Mouse (Mus musculus) limb, embryonic 12.5 days (tissue): ENCODE data around the gene Ier3. TPM values are rescaled to one million over a fixed set of nuclear protein-coding genes. Genes with fewer than 3 reads are reported as not detected.

ENCODE experiments used
- ATAC-seq: fragments of 200-750 bp; cut with Nextera tagmentation; 2 replicates; pipeline ENCODE4 v1.8.0; 2017; ENCODE audit warnings: low read depth, moderate TSS enrichment; ENCODE audit not compliant: insufficient number of reproducible peaks, insufficient read depth, low FRiP score, low TSS enrichment
- H3K27ac ChIP-seq: fragments of 300-500 bp; sonication (generic); 2 replicates; pipeline ENCODE4 v1.5.1; 2016; ENCODE audit warnings: mild to moderate bottlenecking, moderate library complexity
- H3K27me3 ChIP-seq: fragments of 300-500 bp; sonication (generic); 2 replicates; pipeline ENCODE4 v1.6.1; 2016; ENCODE audit warnings: mild to moderate bottlenecking, moderate library complexity
- H3K36me3 ChIP-seq: fragments of 300-500 bp; sonication (generic); 2 replicates; pipeline ENCODE4 v1.6.1; 2016; ENCODE audit warnings: mild to moderate bottlenecking, moderate library complexity
- H3K4me1 ChIP-seq: fragments of 300-500 bp; sonication (generic); replicated peaks from 2 replicates; pipeline ENCODE4 v1.6.1; 2016
- H3K4me2 ChIP-seq: fragments of 300-500 bp; sonication (generic); 2 replicates; pipeline ENCODE4 v1.6.1; 2016; ENCODE audit warnings: mild to moderate bottlenecking, moderate library complexity
- H3K4me3 ChIP-seq: fragments of 300-500 bp; sonication (generic); replicated peaks from 2 replicates; pipeline ENCODE4 v1.5.1; 2016; ENCODE audit warnings: mild to moderate bottlenecking
- H3K9ac ChIP-seq: fragments of 300-500 bp; sonication (generic); replicated peaks from 2 replicates; pipeline ENCODE4 v1.6.1; 2016; ENCODE audit warnings: mild to moderate bottlenecking, moderate library complexity
- H3K9me3 ChIP-seq: fragments of 300-500 bp; sonication (generic); 2 replicates; pipeline ENCODE4 v1.6.1; 2016; ENCODE audit warnings: mild to moderate bottlenecking, moderate library complexity
- WGBS: fragments of 180-500 bp; shearing (Covaris S2); methylation state at CpG from one replicate; pipeline ENCODE4 v1.1.7; 2016; 5-methylcytosine and 5-hydroxymethylcytosine counted together
- polyA plus RNA-seq: library from polyadenylated mRNA; unstranded; fragments of >200 nt; fragmentation: Nextera tagmentation; extraction: Ambion mirVana; gene quantifications from 2 replicates; pipeline ENCODE4 v1.2.1, GENCODE M21; 2016

Ier3 gene
- polyA plus RNA-seq, 1 experiment from 2014 or later, result 9.9 TPM

- Histone ChIP-seq H3K4me2 (no peak overlapping the region), H3K27me3 (no peaks in the 10 kb centered on the region), H3K27ac (0 out of 2 replicates have a peak overlapping the region, but pooled peaks have one; percentile 12), H3K9ac (no peak overlapping the region), H3K4me1 (peaks cover 22% of the 10 kb centered on the region), H3K36me3 (no peaks in the 10 kb centered on the region), H3K9me3 (no peaks in the 10 kb centered on the region), H3K4me3 (no peak overlapping the region)
- ATAC-seq, result no peak
- 76% methylated on average over 5 of the region's 5 CpGs for WGBS
These were observed 9.2 kb upstream of the Ier3 start for GRCm38 (mm10) chr17:35812307-35812706.

- Histone ChIP-seq H3K4me2 (no peak overlapping the region), H3K9me3 (no peaks in the 10 kb centered on the region)
These were observed 8.7 kb upstream of the Ier3 start for GRCm38 (mm10) chr17:35812736-35813135.

GRCm38 (mm10) chr17:35813245-35813647 is 8.2 kb upstream of the Ier3 start:
- Histone ChIP-seq H3K4me1 (peaks cover 26% of the 10 kb centered on the region), H3K27ac (0 out of 2 replicates have a peak overlapping the region, but pooled peaks have one; percentile 41), H3K4me2 (no peak overlapping the region), H3K27me3 (no peaks in the 10 kb centered on the region), H3K4me3 (no peak overlapping the region), H3K36me3 (no peaks in the 10 kb centered on the region), H3K9me3 (no peaks in the 10 kb centered on the region), H3K9ac (no peak overlapping the region)
- 66% methylated on average over 7 of the region's 7 CpGs for WGBS
- peak; percentile 20; the same call in 1 of the 2 replicates for ATAC-seq

More at GRCm38 (mm10) chr17:35812736-35813135, 8.7 kb upstream of the Ier3 start:
- Histone ChIP-seq H3K9ac (no peak overlapping the region), H3K27ac (0 out of 2 replicates have a peak overlapping the region, but pooled peaks have one; percentile 12), H3K4me3 (no peak overlapping the region), H3K36me3 (no peaks in the 10 kb centered on the region), H3K4me1 (peaks cover 26% of the 10 kb centered on the region), H3K27me3 (no peaks in the 10 kb centered on the region)
- WGBS, result 74% methylated on average over 6 of the region's 6 CpGs
- no peak for ATAC-seq

- no peak for ATAC-seq
- Histone ChIP-seq H3K4me1 (peaks cover 26% of the 10 kb centered on the region), H3K27ac (0 out of 2 replicates have a peak overlapping the region, but pooled peaks have one; percentile 41), H3K4me2 (no peak overlapping the region), H3K27me3 (no peaks in the 10 kb centered on the region), H3K9ac (no peak overlapping the region), H3K9me3 (no peaks in the 10 kb centered on the region), H3K36me3 (no peaks in the 10 kb centered on the region), H3K4me3 (no peak overlapping the region)
- WGBS, result 83% methylated on average over 7 of the region's 7 CpGs
These were observed 7.8 kb upstream of the Ier3 start for GRCm38 (mm10) chr17:35813653-35814052.

- WGBS, result 63% methylated on average over 6 of the region's 6 CpGs
- Histone ChIP-seq H3K9me3 (no peaks in the 10 kb centered on the region), H3K27me3 (no peaks in the 10 kb centered on the region), H3K36me3 (no peaks in the 10 kb centered on the region), H3K9ac (no peak overlapping the region), H3K4me3 (no peak overlapping the region), H3K27ac (no peak overlapping the region), H3K4me2 (no peak overlapping the region), H3K4me1 (peaks cover 26% of the 10 kb centered on the region)
- no peak for ATAC-seq
These were observed 6.8 kb upstream of the Ier3 start for GRCm38 (mm10) chr17:35814678-35815077.

GRCm38 (mm10) chr17:35815836-35816235 is 5.6 kb upstream of the Ier3 start:
- Histone ChIP-seq H3K9me3 (no peaks in the 10 kb centered on the region), H3K27ac (no peak overlapping the region; the same call in 1 of the 2 replicates), H3K4me2 (no peak overlapping the region), H3K4me1 (peaks cover 26% of the 10 kb centered on the region), H3K36me3 (no peaks in the 10 kb centered on the region), H3K4me3 (no peak overlapping the region), H3K9ac (no peak overlapping the region), H3K27me3 (peaks cover 4% of the 10 kb centered on the region; the same call in 1 of the 2 replicates)
- 54% methylated on average over 7 of the region's 7 CpGs for WGBS
- ATAC-seq, result no peak

GRCm38 (mm10) chr17:35816686-35817085 is 4.8 kb upstream of the Ier3 start:
- Histone ChIP-seq H3K4me1 (peaks cover 30% of the 10 kb centered on the region), H3K9ac (no peak overlapping the region), H3K27me3 (peaks cover 4% of the 10 kb centered on the region; the same call in 1 of the 2 replicates), H3K4me2 (peak overlapping the region; percentile 22; the same call in 1 of the 2 replicates), H3K9me3 (no peaks in the 10 kb centered on the region), H3K4me3 (no peak overlapping the region), H3K36me3 (no peaks in the 10 kb centered on the region), H3K27ac (peak overlapping the region; percentile 53; the same call in 1 of the 2 replicates)
- WGBS, result 36% methylated on average over 9 of the region's 14 CpGs
- no peak for ATAC-seq

GRCm38 (mm10) chr17:35817226-35817625 is 4.3 kb upstream of the Ier3 start:
- Histone ChIP-seq H3K4me2 (peak overlapping the region; percentile 22; the same call in 1 of the 2 replicates), H3K4me1 (peaks cover 34% of the 10 kb centered on the region), H3K4me3 (no peak overlapping the region), H3K9ac (no peak overlapping the region), H3K36me3 (no peaks in the 10 kb centered on the region), H3K27me3 (peaks cover 4% of the 10 kb centered on the region; the same call in 1 of the 2 replicates), H3K27ac (peak overlapping the region; percentile 53; the same call in 1 of the 2 replicates), H3K9me3 (no peaks in the 10 kb centered on the region)
- WGBS, result 32% methylated on average over 10 of the region's 10 CpGs
- ATAC-seq, result no peak

- Histone ChIP-seq H3K4me3 (no peak overlapping the region), H3K9me3 (no peaks in the 10 kb centered on the region), H3K9ac (no peak overlapping the region), H3K4me2 (no peak overlapping the region), H3K36me3 (peaks cover 6% of the 10 kb centered on the region; the same call in 1 of the 2 replicates), H3K27me3 (peaks cover 4% of the 10 kb centered on the region; the same call in 1 of the 2 replicates), H3K4me1 (peaks cover 40% of the 10 kb centered on the region), H3K27ac (no peak overlapping the region)
- WGBS, result 80% methylated on average over 5 of the region's 5 CpGs
- no peak for ATAC-seq
These were observed 1.4 kb upstream of the Ier3 start for GRCm38 (mm10) chr17:35820111-35820510.

GRCm38 (mm10) chr17:35822564-35822963 is 1.1 kb downstream of the Ier3 start:
- 3% methylated on average over 11 of the region's 11 CpGs for WGBS
- Histone ChIP-seq H3K27me3 (peaks cover 4% of the 10 kb centered on the region; the same call in 1 of the 2 replicates), H3K9me3 (no peaks in the 10 kb centered on the region), H3K27ac (peak overlapping the region; percentile 89), H3K36me3 (peaks cover 29% of the 10 kb centered on the region), H3K9ac (peak overlapping the region; percentile 64; the same call in 1 of the 2 replicates), H3K4me1 (peaks cover 24% of the 10 kb centered on the region), H3K4me2 (peak overlapping the region; percentile 95), H3K4me3 (peak overlapping the region; percentile 64)
- ATAC-seq, result peak; percentile 0; the same call in 1 of the 2 replicates

GRCm38 (mm10) chr17:35822964-35823937 is 1.8 kb downstream of the Ier3 start, which contains the start of gene Flot1:
TSS of gene Flot1 (plus strand) at chr17:35823230.
- WGBS, result under 1% methylated on average over 45 of the region's 47 CpGs
- H3K4me3 ChIP-seq, result peak within 1 kb of the TSS; percentile 64
- H3K27me3 ChIP-seq, result peaks cover 4% of the 10 kb centered on the region; the same call in 1 of the 2 replicates
- H3K9me3 ChIP-seq, result no peaks in the 10 kb centered on the region
- peaks cover 35% of the 10 kb centered on the region for H3K36me3 ChIP-seq
- peak within 1 kb of the TSS; percentile 89 for H3K27ac ChIP-seq
- H3K4me2 ChIP-seq, result peak within 1 kb of the TSS; percentile 95
- H3K9ac ChIP-seq, result peak within 1 kb of the TSS; percentile 74
- ATAC-seq, result peak; percentile 87
- H3K4me1 ChIP-seq, result peaks cover 24% of the 10 kb centered on the region
